In genomic region chr16:3852586-3852985, GRCm38 (mm10) we compare ENCODE assay signal across 25 mouse cellular contexts. TPM values are rescaled to one million over a fixed set of nuclear protein-coding genes. Genes with fewer than 3 reads are reported as not detected.
DNase-seq lines count a peak whose midpoint lies in the region; ATAC-seq and TF ChIP-seq lines count a peak whose summit lies in the region.
"Had no signal": no experiment of that assay in that cellular context is flagged by ENCODE, and none has a peak within 500 bp of the region (broad histone marks: within the 10 kb centered on the region; RNA-seq: fewer than 3 reads in every experiment).

No protein-coding gene starts in this region.

- DNase-seq in heart, embryonic 10.5 days (ENCODE audit: low spot score) = no peak
- no peak for DNase-seq in heart, adult 18-20 months
- DNase-seq in lung, embryonic 14.5 days = peak; percentile 6
- no peak for DNase-seq in lung, postnatal 25 days (ENCODE audit: low spot score)
- DNase-seq in embryo, embryonic 11 days = peak; percentile 35
- no peak for DNase-seq in left cerebral cortex, postnatal 4 days
- DNase-seq in left cerebral cortex, adult 11 months (ENCODE audit: low spot score) = no peak
- DNase-seq: cerebellum, adult 18-20 months; kidney, adult 9 months; kidney, postnatal 4 days; lung, adult 18-20 months; lung, postnatal 4 days had no signal

- peaks cover 6% of the 10 kb centered on the region for H3K4me1 ChIP-seq in heart, embryonic 10.5 days
- H3K4me1 ChIP-seq in lung, embryonic 14.5 days (ENCODE audit: insufficient read depth) = 0 out of 2 replicates have a peak, but pooled peaks cover 3% of the 10 kb centered on the region

- H3K27me3 ChIP-seq in heart, embryonic 10.5 days (ENCODE audit: insufficient read depth, poor library complexity, severe bottlenecking) = no peaks in the 10 kb centered on the region
- no peaks in the 10 kb centered on the region for H3K27me3 ChIP-seq in lung, embryonic 14.5 days (ENCODE audit: insufficient read depth, low read length)
- H3K27me3 ChIP-seq: forebrain, embryonic 13.5 days; heart, embryonic 15.5 days; limb, embryonic 13.5 days had no signal

- H3K4me3 ChIP-seq in heart, embryonic 10.5 days = peak overlapping the region; percentile 9; the same call in 1 of the 2 replicates
- H3K4me3 ChIP-seq in lung, embryonic 14.5 days (ENCODE audit: low read depth, low read length) = no peak overlapping the region
- H3K4me3 ChIP-seq: forebrain, embryonic 13.5 days; heart, embryonic 15.5 days; left cerebral cortex, adult 2 months; limb, embryonic 13.5 days had no signal

- 19% methylated on average over 12 of the region's 12 CpGs for WGBS in heart, embryonic 10.5 days
- WGBS in lung, embryonic 14.5 days = 15% methylated on average over 12 of the region's 12 CpGs

- intact Hi-C loops in left cerebral cortex, postnatal 4 days (cut with DNase I) = no loop called here

- H3K27ac ChIP-seq in heart, embryonic 10.5 days = no peak overlapping the region
- no peak overlapping the region for H3K27ac ChIP-seq in lung, embryonic 14.5 days (ENCODE audit: low read depth)
- H3K27ac ChIP-seq: forebrain, embryonic 13.5 days; heart, embryonic 15.5 days; left cerebral cortex, adult 2 months; limb, embryonic 13.5 days had no signal

- no peak overlapping the region for H3K4me2 ChIP-seq in lung, embryonic 14.5 days
- H3K4me2 ChIP-seq: forebrain, embryonic 13.5 days; heart, embryonic 15.5 days; limb, embryonic 13.5 days; midbrain, embryonic 11.5 days had no signal

- no peaks in the 10 kb centered on the region for H3K36me3 ChIP-seq in heart, embryonic 10.5 days
- H3K36me3 ChIP-seq in lung, embryonic 14.5 days (ENCODE audit: insufficient read depth) = no peaks in the 10 kb centered on the region
- H3K36me3 ChIP-seq: heart, embryonic 15.5 days had no signal

- ATAC-seq in lung, embryonic 14.5 days (ENCODE audit: insufficient read depth) = no peak
- ATAC-seq: forebrain, embryonic 13.5 days; inflammation-experienced regulatory T-cells, adult 6 months had no signal

- H3K9ac ChIP-seq in lung, embryonic 14.5 days = no peak overlapping the region
- H3K9ac ChIP-seq: forebrain, embryonic 13.5 days; heart, embryonic 15.5 days; limb, embryonic 13.5 days had no signal

- H3K9me3 ChIP-seq in heart, embryonic 10.5 days = no peaks in the 10 kb centered on the region
- no peaks in the 10 kb centered on the region for H3K9me3 ChIP-seq in lung, embryonic 14.5 days (ENCODE audit: low read depth, low read length)
- H3K9me3 ChIP-seq: forebrain, embryonic 13.5 days; G1E; heart, embryonic 15.5 days; limb, embryonic 13.5 days had no signal

- no peak for TF ChIP-seq CTCF in lung, embryonic 14.5 days (IDR thresholded peaks at IDR 0.05; ENCODE audit: low read depth)

RNA-seq across cellular contexts. Expression of gene Zfp174, which starts 5.5 kb away (rescaled TPM):
- polyA plus RNA-seq in heart, embryonic 10.5 days (2016; fragmentation: Nextera tagmentation; extraction: Ambion mirVana) = 0.72 and 1.1 TPM in 2 replicates
- total RNA-seq in heart, adult 18-20 months (2021) = 1 to 10 TPM; 1.3 to 1.4 TPM
- 1.1 and 1.2 TPM in 2 replicates for polyA plus RNA-seq in lung, embryonic 14.5 days (2014; fragmentation: Nextera tagmentation; extraction: Ambion mirVana)
- total RNA-seq in left cerebral cortex, postnatal 4 days (2021) = 1 to 10 TPM; 5.9 to 6.1 TPM

RNA-seq across cellular contexts. Expression of gene Naa60, which starts 19.6 kb away (rescaled TPM):
- 39.2 and 43.6 TPM in 2 replicates for polyA plus RNA-seq in heart, embryonic 10.5 days (2016; fragmentation: Nextera tagmentation; extraction: Ambion mirVana)
- total RNA-seq in heart, adult 18-20 months (2021) = 10 to 100 TPM; 39.6 to 56.8 TPM
- 59.0 and 59.1 TPM in 2 replicates for polyA plus RNA-seq in lung, embryonic 14.5 days (2014; fragmentation: Nextera tagmentation; extraction: Ambion mirVana)
- total RNA-seq in left cerebral cortex, postnatal 4 days (2021) = 10 to 100 TPM; 97.5 to 98.2 TPM

RNA-seq across cellular contexts. Expression of gene Olfr15, which starts 21.9 kb away (rescaled TPM):
- not detected in 2 replicates for polyA plus RNA-seq in heart, embryonic 10.5 days (2016; fragmentation: Nextera tagmentation; extraction: Ambion mirVana)
- not detected for total RNA-seq in heart, adult 18-20 months (2021)
- polyA plus RNA-seq in lung, embryonic 14.5 days (2014; fragmentation: Nextera tagmentation; extraction: Ambion mirVana) = not detected in 2 replicates
- not detected for total RNA-seq in left cerebral cortex, postnatal 4 days (2021)
- total RNA-seq: adrenal gland, adult 18-20 months; gastrocnemius, postnatal 4 days; left cerebral cortex, adult 2 months; neutrophil, adult 5-6 weeks had no signal
- polyA plus RNA-seq: cortical plate, adult 2 months; forebrain, embryonic 13.5 days; G1E; heart, embryonic 15.5 days; hindbrain, embryonic 11.5 days; inflammation-experienced regulatory T-cells, adult 6 months; limb, embryonic 13.5 days; midbrain, embryonic 11.5 days; urinary bladder, adult 2 months had no signal

RNA-seq across cellular contexts. Expression of gene Zfp597, which starts 31.8 kb away (rescaled TPM):
- polyA plus RNA-seq in heart, embryonic 10.5 days (2016; fragmentation: Nextera tagmentation; extraction: Ambion mirVana) = 5.4 and 6.5 TPM in 2 replicates
- total RNA-seq in heart, adult 18-20 months (2021) = 10 to 100 TPM in 1 of 2 experiments, 1 to 10 TPM in 1; 9.6 to 10.7 TPM
- polyA plus RNA-seq in lung, embryonic 14.5 days (2014; fragmentation: Nextera tagmentation; extraction: Ambion mirVana) = 6.2 and 6.5 TPM in 2 replicates
- 10 to 100 TPM; 32.6 to 34.9 TPM for total RNA-seq in left cerebral cortex, postnatal 4 days (2021)

RNA-seq across cellular contexts. Expression of gene Gm20695, which starts 31.9 kb away (rescaled TPM):
- polyA plus RNA-seq in heart, embryonic 10.5 days (2016; fragmentation: Nextera tagmentation; extraction: Ambion mirVana) = 0.71 and 1.4 TPM in 2 replicates
- not detected for total RNA-seq in heart, adult 18-20 months (2021)
- polyA plus RNA-seq in lung, embryonic 14.5 days (2014; fragmentation: Nextera tagmentation; extraction: Ambion mirVana) = 2.3 and 2.4 TPM in 2 replicates
- total RNA-seq in left cerebral cortex, postnatal 4 days (2021) = 1 to 10 TPM in 1 of 2 experiments, under 1 TPM in 1; 0.64 to 1.3 TPM
- polyA plus RNA-seq: G1E had no signal

Comparison
In these comparisons a context has a peak if more than half of its experiments do, and no peak if none do; other contexts are left out.
1. DNase-seq: peak in lung, embryonic 14.5 days (single experiment) and embryo, embryonic 11 days (single experiment); none in heart, embryonic 10.5 days (single experiment), heart, adult 18-20 months (0 of 2), lung, postnatal 25 days (single experiment), left cerebral cortex, postnatal 4 days (single experiment) and left cerebral cortex, adult 11 months (single experiment).